Mouse (Mus musculus): ENCODE data around the gene Ube2m. TPM values are rescaled to one million over a fixed set of nuclear protein-coding genes. Genes with fewer than 3 reads are reported as not detected.
"Not testable (repeated sequence)": the region's sequence is repeated elsewhere in the genome, so short reads cannot be mapped to it uniquely, and the experiment has no call there.

Ube2m gene
- polyA plus RNA-seq (2014; fragmentation: Nextera tagmentation; extraction: Ambion mirVana), result 172 and 177 TPM in 2 replicates

DNA sequence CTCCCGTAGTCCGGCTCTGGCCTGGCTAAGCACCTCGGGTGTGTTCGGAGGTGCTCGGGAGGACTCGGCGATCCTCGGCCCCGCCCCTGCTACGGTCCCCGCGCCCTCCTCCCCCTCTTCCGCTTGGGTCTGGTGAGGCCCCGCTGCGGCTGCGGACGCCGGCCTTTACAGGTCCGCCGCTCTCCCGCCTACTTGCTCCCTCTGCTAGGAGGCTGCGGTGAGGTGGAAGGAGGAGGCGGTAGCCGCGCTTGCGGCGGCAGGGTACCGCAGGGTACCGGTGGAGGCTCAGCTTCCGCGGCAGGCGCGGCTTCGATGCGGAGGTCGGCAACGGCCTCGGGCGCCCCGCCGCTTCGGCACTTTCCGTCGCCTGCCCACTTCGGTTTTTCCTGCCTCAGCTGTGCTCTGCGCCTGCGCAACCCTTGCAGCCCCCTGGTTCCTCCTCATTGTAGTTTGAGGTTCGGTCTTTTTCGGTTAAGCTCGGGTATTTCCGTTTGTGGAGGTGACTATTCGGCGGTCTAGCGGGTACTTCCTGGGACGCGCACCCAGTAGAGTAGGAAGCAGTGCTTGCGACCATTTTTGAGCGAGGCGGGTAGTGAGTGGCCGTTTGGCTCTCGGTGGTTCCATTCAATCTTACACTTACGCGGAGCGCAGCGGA is at the start of gene Ube2m:
Gene Ube2m (minus strand): TSS at position 375 of the 655 bp plus-strand sequence.
- DNase-seq (ENCODE audit: low spot score), result peak; percentile 100
- Histone ChIP-seq H3K9me3 (replicated peaks; ENCODE audit: control insufficient read depth, low read length) (no peaks in the 10 kb centered on the region; the same call in 1 of the 2 replicates), H3K4me3 (ENCODE audit: low read depth, low read length) (peak within 1 kb of the TSS; percentile 79), H3K36me3 (replicated peaks; ENCODE audit: control insufficient read depth, insufficient read depth, low read depth, low read length) (0 out of 2 replicates have a peak, but pooled peaks cover 3% of the 10 kb centered on the region), H3K9ac (replicated peaks; ENCODE audit: low read length) (peak within 1 kb of the TSS; percentile 97), H3K27ac (replicated peaks; ENCODE audit: low read depth, low read length) (peak within 1 kb of the TSS; percentile 97), H3K4me1 (ENCODE audit: control insufficient read depth, insufficient read depth, low read length) (peaks cover 3% of the 10 kb centered on the region), H3K27me3 (ENCODE audit: control insufficient read depth, insufficient read depth, low read length) (peaks cover 12% of the 10 kb centered on the region), H3K4me2 (ENCODE audit: low read depth, low read length) (peak within 1 kb of the TSS; percentile 67)
- ATAC-seq (replicated peaks; ENCODE audit: insufficient number of reproducible peaks, low FRiP score, low TSS enrichment, low read depth), result peak; percentile 87
- WGBS, result under 1% methylated on average over 63 of the region's 65 CpGs

DNA sequence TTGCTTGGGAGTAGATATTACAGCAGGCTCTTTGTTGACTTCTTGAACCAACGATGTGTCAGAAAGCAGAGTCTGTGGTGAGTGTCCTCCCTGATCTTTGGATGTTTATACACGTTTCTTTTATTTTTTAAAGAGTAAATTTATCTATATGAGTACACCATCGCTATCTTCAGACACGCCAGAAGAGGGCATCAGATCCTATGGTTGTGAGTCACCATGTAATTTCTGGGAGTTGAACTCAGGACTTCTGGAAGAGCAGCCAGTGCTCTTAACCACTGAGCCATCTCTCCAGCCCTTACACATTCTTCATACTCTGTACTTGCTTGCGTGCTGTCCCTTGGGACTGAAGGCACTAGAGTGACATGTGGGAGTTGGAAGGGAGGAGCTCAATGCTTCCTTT is 34.2 kb upstream of the Ube2m start:
- Histone ChIP-seq H3K9me3 (replicated peaks; ENCODE audit: control insufficient read depth, low read length) (no peaks in the 10 kb centered on the region), H3K4me2 (ENCODE audit: low read depth, low read length) (no peak overlapping the region), H3K4me3 (ENCODE audit: low read depth, low read length) (no peak overlapping the region), H3K27me3 (ENCODE audit: control insufficient read depth, insufficient read depth, low read length) (no peaks in the 10 kb centered on the region), H3K27ac (replicated peaks; ENCODE audit: low read depth, low read length) (no peak overlapping the region), H3K9ac (replicated peaks; ENCODE audit: low read length) (no peak overlapping the region), H3K4me1 (ENCODE audit: control insufficient read depth, insufficient read depth, low read length) (no peaks in the 10 kb centered on the region), H3K36me3 (replicated peaks; ENCODE audit: control insufficient read depth, insufficient read depth, low read depth, low read length) (no peaks in the 10 kb centered on the region)
- no peak for DNase-seq (ENCODE audit: low spot score)
- WGBS, result 60% methylated on average over 5 of the region's 5 CpGs
- ATAC-seq (replicated peaks; ENCODE audit: insufficient number of reproducible peaks, low FRiP score, low TSS enrichment, low read depth), result no peak

DNA sequence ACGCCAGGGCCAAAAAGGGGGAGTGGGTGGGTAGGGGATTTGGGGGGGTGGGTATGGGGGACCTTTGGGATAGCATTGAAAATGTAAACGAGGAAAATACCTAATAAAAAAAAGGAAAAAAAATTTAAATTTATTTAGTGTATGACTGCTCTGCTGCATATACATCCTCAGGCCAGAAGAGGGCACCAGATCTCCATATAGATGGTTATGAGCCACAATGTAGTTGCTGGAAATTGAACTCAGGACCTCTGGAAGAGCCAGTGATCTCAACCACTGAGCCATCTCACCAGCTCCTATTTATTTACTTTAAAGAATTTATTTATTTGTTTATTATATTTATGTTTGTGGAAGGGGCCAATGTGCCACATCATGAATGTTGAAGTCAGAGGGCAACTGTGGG is 25.3 kb upstream of the Ube2m start:
- H3K9me3 ChIP-seq (replicated peaks; ENCODE audit: control insufficient read depth, low read length); H3K4me2 ChIP-seq (ENCODE audit: low read depth, low read length); H3K4me1 ChIP-seq (ENCODE audit: control insufficient read depth, insufficient read depth, low read length); DNase-seq (ENCODE audit: low spot score); H3K27ac ChIP-seq (replicated peaks; ENCODE audit: low read depth, low read length); H3K36me3 ChIP-seq (replicated peaks; ENCODE audit: control insufficient read depth, insufficient read depth, low read depth, low read length); H3K9ac ChIP-seq (replicated peaks; ENCODE audit: low read length); ATAC-seq (replicated peaks; ENCODE audit: insufficient number of reproducible peaks, low FRiP score, low TSS enrichment, low read depth); H3K4me3 ChIP-seq (ENCODE audit: low read depth, low read length); H3K27me3 ChIP-seq (ENCODE audit: control insufficient read depth, insufficient read depth, low read length): not testable (repeated sequence)
- 54% methylated on average over 2 of the region's 2 CpGs for WGBS

DNA sequence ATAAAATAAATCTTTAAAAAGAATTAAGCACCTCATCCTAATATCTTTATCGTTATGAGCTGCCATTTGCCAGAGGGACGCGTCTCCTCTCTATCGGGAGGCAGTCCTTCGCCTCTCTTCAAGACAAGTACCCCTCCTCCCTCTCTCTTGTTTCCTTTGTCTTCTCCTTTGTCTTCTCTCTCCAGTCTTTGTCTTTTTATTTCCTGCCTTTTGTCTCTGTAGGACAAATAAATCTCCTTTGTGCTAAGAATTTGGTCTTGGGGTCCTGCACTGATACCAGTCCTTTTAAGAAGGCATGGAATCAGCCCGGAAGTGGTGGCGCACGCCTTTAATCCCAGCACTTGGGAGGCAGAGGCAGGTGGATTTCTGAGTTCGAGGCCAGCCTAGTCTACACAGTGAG is 21.5 kb upstream of the Ube2m start:
- ATAC-seq (replicated peaks; ENCODE audit: insufficient number of reproducible peaks, low FRiP score, low TSS enrichment, low read depth) (no peak), DNase-seq (ENCODE audit: low spot score) (no peak)
- Histone ChIP-seq H3K27me3 (ENCODE audit: control insufficient read depth, insufficient read depth, low read length) (no peaks in the 10 kb centered on the region), H3K9me3 (replicated peaks; ENCODE audit: control insufficient read depth, low read length) (no peaks in the 10 kb centered on the region), H3K36me3 (replicated peaks; ENCODE audit: control insufficient read depth, insufficient read depth, low read depth, low read length) (no peaks in the 10 kb centered on the region), H3K9ac (replicated peaks; ENCODE audit: low read length) (no peak overlapping the region), H3K4me3 (ENCODE audit: low read depth, low read length) (no peak overlapping the region), H3K4me1 (ENCODE audit: control insufficient read depth, insufficient read depth, low read length) (no peaks in the 10 kb centered on the region), H3K4me2 (ENCODE audit: low read depth, low read length) (no peak overlapping the region), H3K27ac (replicated peaks; ENCODE audit: low read depth, low read length) (no peak overlapping the region)
- WGBS, result 92% methylated on average over 9 of the region's 9 CpGs

DNA sequence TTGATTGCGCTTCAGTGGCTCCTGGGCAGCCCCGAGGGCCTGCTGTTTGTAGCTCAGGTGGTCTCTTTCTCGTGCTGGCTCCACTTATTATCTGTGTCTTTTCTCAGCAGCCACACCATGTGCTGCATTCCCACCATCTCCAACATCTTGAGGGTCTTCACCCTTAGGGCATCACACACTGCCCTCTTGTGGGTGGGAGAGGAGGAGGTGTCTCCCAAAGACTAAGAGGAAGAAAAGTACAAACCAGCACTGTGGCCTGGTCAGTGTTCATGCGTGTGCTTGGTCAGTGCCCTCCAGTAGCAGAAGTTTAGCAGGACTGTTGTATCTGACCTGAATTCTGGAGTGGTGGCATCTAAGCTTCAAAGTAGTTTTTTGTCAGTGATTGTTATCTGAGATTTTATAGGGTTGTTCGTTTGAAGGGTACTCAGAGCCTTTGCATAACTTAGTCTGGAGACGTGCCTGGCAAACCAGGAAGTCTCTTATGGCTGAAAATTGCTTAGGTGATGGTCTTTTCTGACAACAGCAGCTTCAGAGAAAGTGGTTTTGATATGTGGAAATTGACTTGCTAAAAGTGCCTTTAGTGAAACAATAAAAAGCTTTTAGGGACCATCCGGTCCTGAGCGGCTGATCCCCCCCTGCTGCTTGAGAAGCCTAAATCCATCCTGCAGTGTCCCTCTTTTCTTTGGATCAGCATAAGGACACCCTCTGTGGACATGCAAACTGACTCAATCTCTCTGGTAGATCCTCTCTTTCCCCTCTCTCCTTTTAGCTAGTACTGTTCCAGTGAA is 19.0 kb upstream of the Ube2m start:
- H3K4me2 ChIP-seq (ENCODE audit: low read depth, low read length), result no peak overlapping the region
- DNase-seq (ENCODE audit: low spot score) (no peak), ATAC-seq (replicated peaks; ENCODE audit: insufficient number of reproducible peaks, low FRiP score, low TSS enrichment, low read depth) (no peak)
- no peak overlapping the region for H3K27ac ChIP-seq (replicated peaks; ENCODE audit: low read depth, low read length)
- no peaks in the 10 kb centered on the region for H3K36me3 ChIP-seq (replicated peaks; ENCODE audit: control insufficient read depth, insufficient read depth, low read depth, low read length)
- no peaks in the 10 kb centered on the region for H3K9me3 ChIP-seq (replicated peaks; ENCODE audit: control insufficient read depth, low read length)
- H3K27me3 ChIP-seq (ENCODE audit: control insufficient read depth, insufficient read depth, low read length), result no peaks in the 10 kb centered on the region
- H3K4me1 ChIP-seq (ENCODE audit: control insufficient read depth, insufficient read depth, low read length), result no peaks in the 10 kb centered on the region
- H3K9ac ChIP-seq (replicated peaks; ENCODE audit: low read length), result no peak overlapping the region
- 60% methylated on average over 8 of the region's 8 CpGs for WGBS
- no peak overlapping the region for H3K4me3 ChIP-seq (ENCODE audit: low read depth, low read length)

DNA sequence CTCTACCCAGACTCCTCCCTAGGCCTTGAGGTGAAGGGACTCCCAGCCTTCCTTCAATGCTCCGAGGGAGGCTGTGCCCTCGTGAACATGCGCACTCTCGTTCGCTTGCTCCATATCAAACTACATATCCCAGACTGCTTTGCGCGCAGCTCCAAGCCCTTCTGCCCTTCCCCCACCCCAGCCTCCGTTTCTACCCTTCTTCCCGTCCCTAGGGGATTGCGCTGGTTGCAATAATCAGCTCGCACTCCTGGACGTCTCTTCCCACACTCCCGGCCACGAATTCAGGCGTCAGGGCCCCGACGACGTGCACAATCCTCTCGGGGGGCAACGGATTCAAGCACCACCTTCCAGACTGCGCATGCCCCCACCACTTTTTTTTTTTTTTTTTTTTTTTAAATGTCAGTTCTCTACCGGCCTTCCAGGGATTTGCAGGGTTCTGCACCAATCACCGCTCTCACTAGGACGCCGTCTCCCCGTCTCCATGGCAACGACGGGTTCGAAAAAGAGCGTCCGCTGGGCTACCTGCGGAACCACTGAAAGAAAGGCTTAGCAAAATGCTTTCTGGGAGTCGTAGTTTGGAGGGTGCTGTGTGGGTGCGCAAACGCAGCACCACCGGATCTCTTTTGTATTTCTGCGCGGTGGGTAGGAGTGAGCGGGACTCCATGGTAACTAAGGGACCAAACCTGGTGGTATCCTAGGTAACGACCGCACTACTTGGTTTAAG is 16.4 kb upstream of the Ube2m start, which contains the start of gene Mzf1:
Gene Mzf1 (minus strand): TSS at position 478 of the 724 bp plus-strand sequence.
- Histone ChIP-seq H3K9me3 (replicated peaks; ENCODE audit: control insufficient read depth, low read length) (no peaks in the 10 kb centered on the region), H3K4me2 (ENCODE audit: low read depth, low read length) (peak within 1 kb of the TSS; percentile 53), H3K27ac (replicated peaks; ENCODE audit: low read depth, low read length) (peak within 1 kb of the TSS; percentile 73; the same call in 1 of the 2 replicates), H3K36me3 (replicated peaks; ENCODE audit: control insufficient read depth, insufficient read depth, low read depth, low read length) (no peaks in the 10 kb centered on the region), H3K9ac (replicated peaks; ENCODE audit: low read length) (peak within 1 kb of the TSS; percentile 76), H3K4me3 (ENCODE audit: low read depth, low read length) (peak within 1 kb of the TSS; percentile 65), H3K27me3 (ENCODE audit: control insufficient read depth, insufficient read depth, low read length) (no peaks in the 10 kb centered on the region), H3K4me1 (ENCODE audit: control insufficient read depth, insufficient read depth, low read length) (no peaks in the 10 kb centered on the region)
- WGBS, result under 1% methylated on average over 41 of the region's 41 CpGs
- peak; percentile 95 for ATAC-seq (replicated peaks; ENCODE audit: insufficient number of reproducible peaks, low FRiP score, low TSS enrichment, low read depth)
- peak; percentile 100 for DNase-seq (ENCODE audit: low spot score)

DNA sequence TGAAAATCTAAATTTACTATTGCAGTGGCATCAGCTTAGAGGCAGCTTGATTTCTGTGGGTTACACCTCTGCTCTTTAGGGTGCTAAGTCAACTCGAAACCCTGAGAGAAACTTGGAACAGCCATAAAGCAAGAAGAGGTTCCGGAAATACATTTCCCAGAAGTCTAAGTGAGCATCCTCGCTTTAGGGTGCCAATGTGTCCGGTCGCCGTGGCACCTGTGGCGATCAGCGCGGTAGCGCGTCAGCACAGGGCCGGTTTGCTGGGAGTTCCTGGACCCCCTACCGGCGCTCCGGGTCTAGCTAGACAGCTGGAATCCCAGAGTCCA is 15.8 kb upstream of the Ube2m start:
- Histone ChIP-seq H3K27me3 (ENCODE audit: control insufficient read depth, insufficient read depth, low read length) (no peaks in the 10 kb centered on the region), H3K27ac (replicated peaks; ENCODE audit: low read depth, low read length) (no peak overlapping the region), H3K9me3 (replicated peaks; ENCODE audit: control insufficient read depth, low read length) (no peaks in the 10 kb centered on the region), H3K4me3 (ENCODE audit: low read depth, low read length) (peak overlapping the region; percentile 65), H3K4me2 (ENCODE audit: low read depth, low read length) (peak overlapping the region; percentile 41), H3K4me1 (ENCODE audit: control insufficient read depth, insufficient read depth, low read length) (no peaks in the 10 kb centered on the region), H3K9ac (replicated peaks; ENCODE audit: low read length) (peak overlapping the region; percentile 76), H3K36me3 (replicated peaks; ENCODE audit: control insufficient read depth, insufficient read depth, low read depth, low read length) (no peaks in the 10 kb centered on the region)
- ATAC-seq (replicated peaks; ENCODE audit: insufficient number of reproducible peaks, low FRiP score, low TSS enrichment, low read depth), result no peak
- DNase-seq (ENCODE audit: low spot score), result no peak
- WGBS, result 1% methylated on average over 15 of the region's 15 CpGs
